Mouse (Mus musculus): ENCODE data around the gene Brsk1. TPM values are rescaled to one million over a fixed set of nuclear protein-coding genes. Genes with fewer than 3 reads are reported as not detected.

Gene Brsk1
- total RNA-seq, 2 experiments from 2014 or later = 280 to 313 TPM

DNA sequence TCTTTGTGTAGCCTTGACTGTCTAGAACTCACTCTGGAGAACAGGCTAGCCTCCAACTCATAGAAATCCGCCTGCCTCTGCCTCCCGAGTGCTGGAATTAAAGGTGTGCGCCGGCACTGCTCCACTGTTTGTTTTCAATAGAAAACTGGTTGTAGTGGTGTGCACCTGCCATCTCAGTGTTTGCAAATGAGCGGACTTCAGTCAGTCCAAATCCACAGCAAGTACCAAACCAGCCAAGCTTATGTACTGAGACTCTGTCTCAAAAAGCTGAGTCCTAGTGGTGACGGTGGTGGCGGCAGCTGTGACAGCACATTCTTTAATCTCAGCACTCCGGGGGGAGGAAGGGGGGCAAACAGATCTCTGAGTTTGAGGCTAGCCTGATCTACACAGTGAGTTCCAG, 21.9 kb upstream of the Brsk1 start:
- DNase-seq (ENCODE audit: low spot score in 2 of 2) = no peak

- DNase-seq (ENCODE audit: low spot score in 2 of 2) = no peak
These were observed 21.2 kb upstream of the Brsk1 start for GRCm38 (mm10) chr7:4669156-4669555.

DNA sequence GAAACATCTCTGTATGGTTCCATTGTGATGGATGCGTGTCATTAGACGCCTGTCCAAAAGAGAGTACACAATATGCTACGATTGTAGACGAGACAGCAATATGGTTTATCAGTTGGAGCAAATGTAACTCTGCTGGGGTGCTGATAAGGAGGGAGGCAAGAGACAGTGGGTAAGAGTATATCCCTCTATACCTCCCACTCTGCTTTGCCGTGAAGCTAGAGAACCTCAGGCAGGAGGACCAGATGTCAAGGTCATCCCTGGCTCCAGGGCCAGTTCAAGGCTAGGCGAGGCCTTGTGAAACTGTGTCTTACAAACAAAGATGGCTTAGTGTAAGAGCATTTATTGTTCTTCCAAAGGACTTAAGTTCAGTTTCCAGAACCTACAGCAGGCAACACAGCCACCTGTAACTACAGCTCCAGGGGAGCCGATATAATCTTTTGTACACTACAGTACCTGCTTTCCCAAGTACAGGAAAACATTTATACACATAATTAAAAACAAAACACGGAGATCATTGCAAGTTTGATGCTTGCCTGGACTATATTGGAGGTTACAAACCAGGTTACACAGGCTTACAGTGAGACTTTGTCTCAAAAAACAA, 19.6 kb upstream of the Brsk1 start:
- DNase-seq (ENCODE audit: low spot score in 2 of 2) = no peak

DNA sequence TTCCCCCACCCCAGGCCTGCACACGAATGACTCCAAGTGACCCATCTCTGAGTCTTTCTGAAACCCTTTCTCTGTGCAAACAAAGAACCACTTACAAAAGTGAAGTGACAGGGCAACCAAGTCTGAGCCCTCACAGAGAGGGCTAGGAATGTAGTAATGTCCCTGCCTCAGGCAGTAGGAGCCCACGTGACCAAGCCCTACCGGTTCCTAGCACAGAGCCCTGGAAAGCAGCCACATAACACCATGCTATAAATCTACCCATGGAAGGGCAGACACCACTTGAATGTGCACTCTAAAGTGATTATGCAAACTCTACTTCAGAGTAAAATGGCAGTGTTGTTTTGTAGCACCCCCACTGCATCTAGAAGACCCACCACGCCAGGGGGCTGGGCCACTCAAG, 18.4 kb upstream of the Brsk1 start:
- DNase-seq (ENCODE audit: low spot score in 2 of 2) = no peak

GRCm38 (mm10) chr7:4674114-4674731, 16.2 kb upstream of the Brsk1 start:
- DNase-seq (ENCODE audit: low spot score in 2 of 2) = no peak

- DNase-seq (ENCODE audit: low spot score in 2 of 2) = no peak
These were observed 15.2 kb upstream of the Brsk1 start for GRCm38 (mm10) chr7:4675200-4675599.

- no peak for DNase-seq (ENCODE audit: low spot score in 2 of 2)
These were observed 7.1 kb upstream of the Brsk1 start for GRCm38 (mm10) chr7:4683307-4683706.

DNA sequence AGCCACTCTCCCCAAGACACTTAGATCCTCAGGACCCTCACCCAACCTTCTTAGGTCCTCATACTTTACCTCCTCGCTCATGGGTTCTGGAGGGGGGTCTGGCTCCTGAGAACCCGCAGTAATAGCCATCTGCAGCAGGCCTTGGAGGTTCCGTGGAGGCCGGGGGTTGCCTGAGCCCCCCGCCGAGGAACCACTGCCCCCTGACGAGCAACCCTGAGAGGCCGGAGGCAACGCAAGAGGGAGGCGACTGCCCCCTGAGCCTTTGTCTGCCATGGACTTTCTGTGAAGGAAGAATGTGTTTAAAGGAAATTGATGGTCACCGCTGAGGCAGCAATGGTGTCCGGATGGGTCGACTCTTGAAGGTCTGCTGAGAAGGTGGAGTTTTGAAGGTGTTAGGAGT, 6.2 kb upstream of the Brsk1 start:
- DNase-seq (ENCODE audit: low spot score in 2 of 2) = peak in 1 of 2 experiments; percentile 34

- peak; percentile 84 to 86 for DNase-seq (ENCODE audit: low spot score in 2 of 2)
These were observed 5.6 kb upstream of the Brsk1 start, which contains the start of gene Hspbp1 for GRCm38 (mm10) chr7:4684632-4685417. Gene Hspbp1, minus strand, starts transcription at chr7:4685068.

DNA sequence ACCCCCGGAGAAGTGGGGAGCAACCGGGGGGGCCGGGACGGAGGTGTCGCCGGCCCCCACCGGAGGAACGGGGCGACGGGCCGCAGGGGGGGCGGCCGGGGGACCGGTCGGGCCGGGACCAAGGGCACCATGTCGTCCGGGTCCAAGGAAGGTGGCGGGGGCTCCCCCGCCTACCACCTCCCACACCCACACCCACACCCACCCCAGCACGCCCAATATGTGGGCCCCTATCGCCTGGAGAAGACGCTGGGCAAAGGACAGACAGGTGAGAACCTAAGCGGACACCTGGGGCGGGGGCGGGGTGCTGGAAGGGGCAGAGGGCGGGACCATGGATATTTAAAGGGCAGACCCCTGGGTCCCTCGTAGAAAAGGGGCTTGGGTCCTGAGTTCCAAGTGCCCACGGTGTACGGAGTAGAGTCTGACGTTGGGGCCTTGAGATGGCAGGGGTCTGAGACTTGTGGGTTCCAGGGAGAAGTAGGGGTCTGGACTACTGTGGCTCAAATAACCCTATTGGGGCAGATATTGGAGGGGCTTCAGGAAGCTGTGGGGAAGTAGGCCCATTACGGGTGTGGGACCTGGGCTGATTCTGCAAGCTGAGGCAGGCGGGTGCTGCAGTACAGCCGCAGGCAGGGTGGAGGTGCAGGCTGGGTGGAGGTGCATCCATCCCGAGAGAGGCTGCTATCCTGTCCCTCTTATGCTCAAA, 698 bp downstream of the Brsk1 start:
- DNase-seq (ENCODE audit: low spot score in 2 of 2) = peak; percentile 37 to 52

DNA sequence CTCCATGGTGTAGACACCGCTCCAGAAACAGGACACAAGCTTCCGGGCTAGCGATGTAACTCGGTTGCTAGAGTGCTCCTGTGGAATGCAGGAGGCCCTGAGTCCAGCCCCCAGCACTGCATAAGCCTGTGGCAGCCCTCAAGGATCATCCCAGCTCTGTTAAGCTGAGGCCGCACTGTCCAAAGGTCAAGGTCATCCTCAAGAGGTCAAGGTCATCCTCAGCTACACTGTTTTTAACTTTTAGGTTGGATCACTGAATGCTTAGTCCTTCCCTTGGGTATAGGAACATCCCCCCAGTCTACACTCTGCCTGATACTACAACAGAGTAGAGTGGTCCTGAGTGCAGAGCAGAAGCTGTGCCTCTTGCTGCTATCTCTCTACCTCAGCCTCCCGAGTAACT, 2.6 kb downstream of the Brsk1 start:
- no peak for DNase-seq (ENCODE audit: low spot score in 2 of 2)

DNA sequence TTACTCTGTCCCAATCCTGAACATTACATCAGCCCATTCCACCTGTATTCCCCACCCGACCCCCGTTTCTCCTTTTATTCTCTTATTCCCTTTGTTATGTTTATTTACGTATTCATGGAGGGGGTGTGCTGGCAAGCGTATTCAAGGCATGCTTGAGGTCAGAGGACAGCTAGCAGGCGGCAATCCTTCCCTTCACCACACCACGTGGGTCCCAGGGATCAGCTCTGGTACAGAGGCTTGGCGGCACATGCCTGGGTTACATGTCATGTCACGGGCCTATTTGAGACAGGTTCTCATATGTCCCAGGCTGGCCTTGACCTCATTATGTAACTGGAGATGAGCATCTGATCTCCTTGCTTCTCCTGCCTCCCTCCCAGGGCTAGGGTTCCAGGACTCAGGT, 11.9 kb downstream of the Brsk1 start:
- no peak for DNase-seq (ENCODE audit: low spot score in 2 of 2)

DNA sequence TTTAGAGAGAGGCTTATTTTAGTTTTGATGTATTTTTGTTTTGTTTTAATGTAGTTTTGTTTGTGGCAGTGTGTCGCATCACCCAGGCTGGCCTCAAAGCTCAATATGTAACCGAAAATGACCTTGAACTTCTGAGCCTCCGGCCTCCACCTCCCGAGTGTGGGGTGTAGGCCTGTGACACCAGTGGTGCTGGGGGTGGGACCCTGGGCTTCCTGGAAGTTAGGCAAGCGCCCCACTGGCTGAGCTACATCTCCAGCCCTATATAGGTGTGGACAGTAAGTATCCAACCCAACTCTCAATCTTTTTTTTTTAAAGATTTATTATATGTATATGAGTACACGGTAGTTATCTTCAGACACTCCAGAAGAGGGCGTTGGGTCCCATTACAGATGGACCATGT, 12.8 kb downstream of the Brsk1 start:
- DNase-seq (ENCODE audit: low spot score in 2 of 2) = no peak

GRCm38 (mm10) chr7:4705098-4705497, 14.7 kb downstream of the Brsk1 start:
- peak; percentile 60 to 65 for DNase-seq (ENCODE audit: low spot score in 2 of 2)

DNA sequence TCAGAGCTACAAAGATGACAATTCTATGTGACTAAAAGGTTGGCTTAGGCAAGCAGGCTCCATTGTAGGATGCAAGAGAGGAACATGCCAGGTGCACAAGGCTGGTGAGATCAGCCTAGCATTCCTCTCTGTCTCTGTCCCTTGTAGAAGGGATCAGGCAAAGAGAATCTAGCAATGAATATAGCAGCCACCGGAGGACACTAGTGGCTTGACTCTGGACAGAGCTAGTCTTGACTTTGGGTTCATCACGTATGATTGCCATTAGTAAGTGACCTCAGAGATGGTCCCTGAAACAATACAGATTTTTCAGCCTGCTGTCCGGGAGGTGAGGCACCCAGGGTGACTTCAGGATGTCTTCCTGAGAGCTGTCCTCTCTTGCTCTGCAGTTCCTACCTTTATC, 22.2 kb downstream of the Brsk1 start:
- DNase-seq (ENCODE audit: low spot score in 2 of 2) = no peak

GRCm38 (mm10) chr7:4716955-4717354, 26.6 kb downstream of the Brsk1 start:
- DNase-seq (ENCODE audit: low spot score in 2 of 2) = no peak

DNA sequence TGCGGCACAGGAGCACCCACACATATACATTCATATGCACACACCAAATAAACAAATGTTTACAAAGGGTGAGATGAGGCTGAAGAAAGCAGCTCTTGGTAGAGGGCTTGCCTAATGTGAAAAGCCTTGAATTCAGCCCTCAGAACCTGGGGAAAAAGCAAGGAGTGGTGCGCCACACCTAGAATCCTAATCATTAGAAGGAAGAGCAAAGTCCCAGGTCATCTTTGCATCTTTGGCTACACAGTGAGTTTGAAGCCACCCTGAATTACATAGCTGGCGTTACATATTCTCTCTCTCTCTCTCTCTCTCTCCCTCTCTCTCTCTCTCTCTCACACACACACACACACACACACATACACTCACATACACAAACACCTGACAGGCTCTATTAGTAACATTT, 28.9 kb downstream of the Brsk1 start:
- DNase-seq (ENCODE audit: low spot score in 2 of 2) = no peak

DNA sequence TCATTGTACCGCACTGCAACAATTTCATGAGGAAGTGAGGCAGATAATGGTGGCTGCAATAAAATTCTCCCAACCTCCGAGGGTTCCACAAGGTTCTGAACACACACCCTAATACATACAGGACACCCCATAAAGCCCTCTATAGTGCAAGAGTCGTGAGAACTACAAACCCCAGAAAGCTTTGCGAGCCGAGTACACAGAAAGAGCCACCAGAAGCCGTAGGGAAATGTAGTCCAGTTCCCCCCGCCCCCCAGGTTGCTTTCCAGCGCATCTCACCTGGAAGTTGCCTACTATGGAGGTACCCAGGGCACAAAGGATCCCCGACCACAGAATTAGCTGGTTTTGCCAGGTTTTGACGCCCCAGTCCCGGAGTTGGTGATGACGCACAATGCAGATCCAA, 33.1 kb downstream of the Brsk1 start:
- peak in 1 of 2 experiments; percentile 34 for DNase-seq (ENCODE audit: low spot score in 2 of 2)

DNA sequence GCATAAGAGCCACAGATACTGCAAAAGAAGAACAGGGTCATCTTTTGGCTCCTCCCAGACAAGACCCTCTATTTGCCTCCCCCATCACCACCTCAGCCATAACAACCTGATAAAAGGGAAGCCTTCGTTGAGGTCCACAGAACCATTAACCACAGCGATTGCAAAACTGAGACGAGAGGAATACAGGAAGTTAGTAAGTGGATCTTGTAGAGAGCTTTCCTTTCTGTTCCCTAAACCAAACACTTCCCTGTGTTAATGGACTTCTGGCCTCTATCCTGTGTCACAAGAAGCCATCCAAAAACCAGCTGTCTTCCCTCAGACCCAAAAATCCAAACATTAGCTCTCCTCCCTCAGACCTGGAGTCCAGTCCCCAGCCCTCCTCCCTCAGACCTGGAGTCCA, 34.0 kb downstream of the Brsk1 start:
- no peak for DNase-seq (ENCODE audit: low spot score in 2 of 2)

GRCm38 (mm10) chr7:4725169-4725568, 34.8 kb downstream of the Brsk1 start, which contains the start of gene Tmem150b:
Gene Tmem150b, minus strand, starts transcription at chr7:4725249.
- no peak for DNase-seq (ENCODE audit: low spot score in 2 of 2)

GRCm38 (mm10) chr7:4731090-4731489, 40.7 kb downstream of the Brsk1 start:
- DNase-seq (ENCODE audit: low spot score in 2 of 2) = no peak

GRCm38 (mm10) chr7:4732968-4733392, 42.6 kb downstream of the Brsk1 start:
- DNase-seq (ENCODE audit: low spot score in 2 of 2) = no peak

All from layer of hippocampus, postnatal 10 days (tissue).